Mouse (Mus musculus): ENCODE data around the gene Adamts14. TPM values are rescaled to one million over a fixed set of nuclear protein-coding genes. Genes with fewer than 3 reads are reported as not detected.
A peak's percentile ranks its signal among the peaks of the same experiment; 100 is the strongest.

The Adamts14 gene
- polyA plus RNA-seq, 1 experiment from 2014 or later, result 2.8 TPM

- Histone ChIP-seq H3K36me3 (no peaks in the 10 kb centered on the region), H3K4me2 (replicated peaks) (no peak overlapping the region), H3K27me3 (no peaks in the 10 kb centered on the region), H3K4me1 (peaks cover 9% of the 10 kb centered on the region), H3K4me3 (no peak overlapping the region), H3K9ac (no peak overlapping the region), H3K27ac (no peak overlapping the region), H3K9me3 (no peaks in the 10 kb centered on the region)
- 8% methylated on average over 6 of the region's 6 CpGs for WGBS
- no peak for ATAC-seq (ENCODE audit: low FRiP score, low read depth)
These were observed 122.6 kb downstream of the Adamts14 start for GRCm38 (mm10) chr10:61150616-61151015.

GRCm38 (mm10) chr10:61149476-61149875 is 123.8 kb downstream of the Adamts14 start:
- no peaks in the 10 kb centered on the region for H3K36me3 ChIP-seq
- peaks cover 15% of the 10 kb centered on the region for H3K4me1 ChIP-seq
- 76% methylated on average over 3 of the region's 3 CpGs for WGBS
- H3K4me3 ChIP-seq, result no peak overlapping the region
- no peak overlapping the region for H3K9ac ChIP-seq
- H3K9me3 ChIP-seq, result no peaks in the 10 kb centered on the region
- no peak overlapping the region for H3K27ac ChIP-seq
- no peak overlapping the region for H3K4me2 ChIP-seq (replicated peaks)
- H3K27me3 ChIP-seq, result no peaks in the 10 kb centered on the region
- ATAC-seq (ENCODE audit: low FRiP score, low read depth), result no peak

GRCm38 (mm10) chr10:61147157-61148040 is 125.8 kb downstream of the Adamts14 start, which contains the start of gene Sgpl1:
Gene Sgpl1 (minus strand): TSS chr10:61147703.
- H3K27me3 ChIP-seq, result no peaks in the 10 kb centered on the region

More at GRCm38 (mm10) chr10:61147157-61148040, 125.8 kb downstream of the Adamts14 start, which contains the start of gene Sgpl1:
- peak; percentile 86 for ATAC-seq (ENCODE audit: low FRiP score, low read depth)
- WGBS, result under 1% methylated on average over 82 of the region's 82 CpGs
- Histone ChIP-seq H3K36me3 (0 out of 2 replicates have a peak, but pooled peaks cover 3% of the 10 kb centered on the region), H3K9me3 (no peaks in the 10 kb centered on the region), H3K9ac (peak within 1 kb of the TSS; percentile 95), H3K4me3 (peak within 1 kb of the TSS; percentile 91), H3K27ac (peak within 1 kb of the TSS; percentile 98), H3K4me1 (peaks cover 15% of the 10 kb centered on the region), H3K4me2 (replicated peaks) (peak within 1 kb of the TSS; percentile 89)

Other genes with a start within 250 kb of the Adamts14 start
- 11.1 and 11.7 TPM in 2 replicates for gene Pcbd1, start 184.1 kb downstream of the Adamts14 start, polyA plus RNA-seq (2015; fragmentation: Nextera tagmentation; extraction: Ambion mirVana)
- 81.5 and 89.3 TPM in 2 replicates for gene Sgpl1, start 125.7 kb downstream of the Adamts14 start, polyA plus RNA-seq (2015; fragmentation: Nextera tagmentation; extraction: Ambion mirVana)
- not detected in 2 replicates for gene Tbata, start 101.5 kb downstream of the Adamts14 start, polyA plus RNA-seq (2015; fragmentation: Nextera tagmentation; extraction: Ambion mirVana)
- gene Prf1, start 24.4 kb upstream of the Adamts14 start, polyA plus RNA-seq (2015; fragmentation: Nextera tagmentation; extraction: Ambion mirVana), result 0.05 TPM in 1 of 2 replicates, not detected in the other
- gene Pald1, start 110.1 kb upstream of the Adamts14 start, polyA plus RNA-seq (2015; fragmentation: Nextera tagmentation; extraction: Ambion mirVana), result 20.2 and 24.1 TPM in 2 replicates
- 0.19 and 0.20 TPM in 2 replicates for gene Nodal, start 144.5 kb upstream of the Adamts14 start, polyA plus RNA-seq (2015; fragmentation: Nextera tagmentation; extraction: Ambion mirVana)
- gene Eif4ebp2, start 179.2 kb upstream of the Adamts14 start, polyA plus RNA-seq (2015; fragmentation: Nextera tagmentation; extraction: Ambion mirVana), result 70.6 and 72.2 TPM in 2 replicates
- 11.5 and 11.7 TPM in 2 replicates for gene Lrrc20, start 202.4 kb upstream of the Adamts14 start, polyA plus RNA-seq (2015; fragmentation: Nextera tagmentation; extraction: Ambion mirVana)

Measured in limb, embryonic 13.5 days (tissue).